7 mouse cellular contexts compared by ENCODE assay signal in genomic region chr2:59564029-59564611, GRCm38 (mm10). TPM values are rescaled to one million over a fixed set of nuclear protein-coding genes. Genes with fewer than 3 reads are reported as not detected.
A peak's percentile ranks its signal among the peaks of the same experiment; 100 is the strongest.
ATAC-seq lines count a peak whose summit lies in the region.
"Not testable (repeated sequence)": the region's sequence is repeated elsewhere in the genome, so short reads cannot be mapped to it uniquely, and the experiment has no call there.

No protein-coding gene starts in this region.

- H3K27ac ChIP-seq in embryonic facial prominence, embryonic 12.5 days; forebrain, embryonic 16.5 days (ENCODE audit: low read length); hindbrain, embryonic 15.5 days (replicated peaks); intestine, embryonic 15.5 days; liver, embryonic 15.5 days (replicated peaks); midbrain, embryonic 15.5 days; neural tube, embryonic 14.5 days (ENCODE audit: low read depth, low read length): not testable (repeated sequence)

- not testable (repeated sequence) for H3K27me3 ChIP-seq in embryonic facial prominence, embryonic 12.5 days; forebrain, embryonic 16.5 days (replicated peaks; ENCODE audit: control insufficient read depth, insufficient read depth, low read length); hindbrain, embryonic 15.5 days; intestine, embryonic 15.5 days (replicated peaks); liver, embryonic 15.5 days; midbrain, embryonic 15.5 days (replicated peaks); neural tube, embryonic 14.5 days (ENCODE audit: control insufficient read depth, insufficient read depth, low read length)

- H3K9ac ChIP-seq in embryonic facial prominence, embryonic 12.5 days; forebrain, embryonic 16.5 days (replicated peaks; ENCODE audit: low read depth, low read length); hindbrain, embryonic 15.5 days; intestine, embryonic 15.5 days; liver, embryonic 15.5 days; midbrain, embryonic 15.5 days; neural tube, embryonic 14.5 days (replicated peaks; ENCODE audit: low read depth, low read length): not testable (repeated sequence)

- H3K36me3 ChIP-seq in embryonic facial prominence, embryonic 12.5 days; forebrain, embryonic 16.5 days (ENCODE audit: control insufficient read depth, insufficient read depth); hindbrain, embryonic 15.5 days; intestine, embryonic 15.5 days; liver, embryonic 15.5 days (replicated peaks); midbrain, embryonic 15.5 days (replicated peaks); neural tube, embryonic 14.5 days (ENCODE audit: control insufficient read depth, insufficient read depth, low read length): not testable (repeated sequence)

- ATAC-seq in embryonic facial prominence, embryonic 12.5 days (ENCODE audit: insufficient number of reproducible peaks, insufficient read depth, low FRiP score, low TSS enrichment): peak; percentile 32; the same call in 1 of the 2 replicates
- 0 out of 2 replicates have a peak, but pooled peaks have one; percentile 15 for ATAC-seq in forebrain, embryonic 16.5 days
- ATAC-seq in hindbrain, embryonic 15.5 days (ENCODE audit: low FRiP score, low read depth): 0 out of 2 replicates have a peak, but pooled peaks have one; percentile 71
- peak; percentile 36; the same call in 1 of the 2 replicates for ATAC-seq in intestine, embryonic 15.5 days
- ATAC-seq in liver, embryonic 15.5 days (ENCODE audit: insufficient read depth): 0 out of 2 replicates have a peak, but pooled peaks have one; percentile 34
- ATAC-seq in midbrain, embryonic 15.5 days (replicated peaks): peak; percentile 58
- ATAC-seq in neural tube, embryonic 14.5 days (ENCODE audit: low read depth): peak; percentile 45; the same call in 1 of the 2 replicates

- peaks cover 21% of the 10 kb centered on the region for H3K4me1 ChIP-seq in embryonic facial prominence, embryonic 12.5 days
- H3K4me1 ChIP-seq in forebrain, embryonic 16.5 days (replicated peaks; ENCODE audit: control insufficient read depth, insufficient read depth, low read length); hindbrain, embryonic 15.5 days (replicated peaks); intestine, embryonic 15.5 days (replicated peaks); liver, embryonic 15.5 days (replicated peaks); midbrain, embryonic 15.5 days; neural tube, embryonic 14.5 days (ENCODE audit: control insufficient read depth, insufficient read depth, low read length): not testable (repeated sequence)

- WGBS in embryonic facial prominence, embryonic 12.5 days: 90% methylated on average over 3 of the region's 10 CpGs
- WGBS in forebrain, embryonic 16.5 days: 98% methylated on average over 3 of the region's 10 CpGs
- WGBS in hindbrain, embryonic 15.5 days: 88% methylated on average over 3 of the region's 10 CpGs
- WGBS in intestine, embryonic 15.5 days: 94% methylated on average over 3 of the region's 10 CpGs
- 81% methylated on average over 3 of the region's 10 CpGs for WGBS in liver, embryonic 15.5 days (ENCODE audit: insufficient replicate concordance)
- 97% methylated on average over 3 of the region's 10 CpGs for WGBS in midbrain, embryonic 15.5 days
- 92% methylated on average over 3 of the region's 10 CpGs for WGBS in neural tube, embryonic 14.5 days

- H3K4me2 ChIP-seq in embryonic facial prominence, embryonic 12.5 days (replicated peaks); forebrain, embryonic 16.5 days (ENCODE audit: low read length); hindbrain, embryonic 15.5 days; intestine, embryonic 15.5 days (replicated peaks); liver, embryonic 15.5 days; midbrain, embryonic 15.5 days; neural tube, embryonic 14.5 days (ENCODE audit: low read depth, low read length): not testable (repeated sequence)

- H3K4me3 ChIP-seq in embryonic facial prominence, embryonic 12.5 days; forebrain, embryonic 16.5 days (replicated peaks; ENCODE audit: low read length); hindbrain, embryonic 15.5 days; intestine, embryonic 15.5 days (replicated peaks); liver, embryonic 15.5 days (replicated peaks); midbrain, embryonic 15.5 days; neural tube, embryonic 14.5 days (ENCODE audit: low read depth, low read length): not testable (repeated sequence)

- not testable (repeated sequence) for H3K9me3 ChIP-seq in embryonic facial prominence, embryonic 12.5 days; forebrain, embryonic 16.5 days (ENCODE audit: control insufficient read depth, low read length); hindbrain, embryonic 15.5 days; intestine, embryonic 15.5 days; liver, embryonic 15.5 days (replicated peaks); midbrain, embryonic 15.5 days; neural tube, embryonic 14.5 days (ENCODE audit: control insufficient read depth, low read length)

RNA-seq across cellular contexts. Expression of gene Tanc1, which starts 47.7 kb away (rescaled TPM):
- 36.5 and 37.5 TPM in 2 replicates for polyA plus RNA-seq in embryonic facial prominence, embryonic 12.5 days (2016; fragmentation: Nextera tagmentation; extraction: Ambion mirVana)
- polyA plus RNA-seq in forebrain, embryonic 16.5 days (2015; fragmentation: Nextera tagmentation; extraction: Ambion mirVana): 8.7 and 10.7 TPM in 2 replicates
- polyA plus RNA-seq in hindbrain, embryonic 15.5 days (2015; fragmentation: Nextera tagmentation; extraction: Ambion mirVana): 8.0 and 8.5 TPM in 2 replicates
- polyA plus RNA-seq in intestine, embryonic 15.5 days (2015; fragmentation: Nextera tagmentation; extraction: Ambion mirVana): 19.8 and 24.1 TPM in 2 replicates
- polyA plus RNA-seq in liver, embryonic 15.5 days (2015; fragmentation: Nextera tagmentation; extraction: Ambion mirVana): 2.4 and 3.2 TPM in 2 replicates
- 6.0 and 6.8 TPM in 2 replicates for polyA plus RNA-seq in midbrain, embryonic 15.5 days (2015; fragmentation: Nextera tagmentation; extraction: Ambion mirVana)
- 5.2 and 7.2 TPM in 2 replicates for polyA plus RNA-seq in neural tube, embryonic 14.5 days (2014; fragmentation: Nextera tagmentation; extraction: Ambion mirVana)

Comparison
In these comparisons a context has a peak if more than half of its experiments do, and no peak if none do; other contexts are left out.
1. ATAC-seq: peak in every context shown above with its lines; median percentile 71 in hindbrain, embryonic 15.5 days; 58 in midbrain, embryonic 15.5 days; 45 in neural tube, embryonic 14.5 days; 36 in intestine, embryonic 15.5 days; 34 in liver, embryonic 15.5 days; 32 in embryonic facial prominence, embryonic 12.5 days; 15 in forebrain, embryonic 16.5 days.